Mouse (Mus musculus) intestine, embryonic 15.5 days (tissue): ENCODE data around the gene Adam33. TPM values are rescaled to one million over a fixed set of nuclear protein-coding genes. Genes with fewer than 3 reads are reported as not detected.
"Not testable (repeated sequence)": the region's sequence is repeated elsewhere in the genome, so short reads cannot be mapped to it uniquely, and the experiment has no call there.

Experiments used
- ATAC-seq: fragments of 200-750 bp; cut with Nextera tagmentation; 2 replicates; pipeline ENCODE4 v1.8.0; 2017; ENCODE audit warnings: moderate TSS enrichment, moderate library complexity
- H3K27ac ChIP-seq: fragments of 300-500 bp; sonication (generic); 2 replicates; pipeline ENCODE4 v1.5.1; 2015; ENCODE audit warnings: mild to moderate bottlenecking, inconsistent platforms
- H3K27me3 ChIP-seq: fragments of 300-500 bp; sonication (generic); replicated peaks from 2 replicates; pipeline ENCODE4 v1.6.1; 2015; ENCODE audit warnings: inconsistent platforms
- H3K36me3 ChIP-seq: fragments of 300-500 bp; sonication (generic); 2 replicates; pipeline ENCODE4 v1.6.1; 2015; ENCODE audit warnings: inconsistent platforms
- H3K4me1 ChIP-seq: fragments of 300-500 bp; sonication (generic); replicated peaks from 2 replicates; pipeline ENCODE4 v1.6.1; 2015; ENCODE audit warnings: inconsistent platforms
- H3K4me2 ChIP-seq: fragments of 300-500 bp; sonication (generic); replicated peaks from 2 replicates; pipeline ENCODE4 v1.6.1; 2015; ENCODE audit warnings: mild to moderate bottlenecking, inconsistent platforms
- H3K4me3 ChIP-seq: fragments of 300-500 bp; sonication (generic); replicated peaks from 2 replicates; pipeline ENCODE4 v1.5.1; 2015; ENCODE audit warnings: inconsistent platforms
- H3K9ac ChIP-seq: fragments of 300-500 bp; sonication (generic); 2 replicates; pipeline ENCODE4 v1.6.1; 2015; ENCODE audit warnings: inconsistent platforms
- H3K9me3 ChIP-seq: fragments of 300-500 bp; sonication (generic); 2 replicates; pipeline ENCODE4 v1.6.1; 2016; ENCODE audit warnings: inconsistent platforms
- WGBS: fragments of 180-500 bp; shearing (Covaris S2); methylation state at CpG from one replicate; pipeline ENCODE4 v1.1.7; 2015; 5-methylcytosine and 5-hydroxymethylcytosine counted together
- polyA plus RNA-seq: library from polyadenylated mRNA; unstranded; fragments of >200 nt; fragmentation: Nextera tagmentation; extraction: Ambion mirVana; gene quantifications from 2 replicates; pipeline ENCODE4 v1.2.1, GENCODE M21; 2015

The Adam33 gene
- polyA plus RNA-seq = 3.3 and 4.0 TPM in 2 replicates

- H3K9me3 ChIP-seq = no peaks in the 10 kb centered on the region
- peak; percentile 76 for ATAC-seq
- H3K4me3 ChIP-seq = peak within 1 kb of the TSS; percentile 25
- H3K4me1 ChIP-seq = peaks cover 24% of the 10 kb centered on the region
- no peak within 1 kb of the TSS for H3K9ac ChIP-seq
- no peaks in the 10 kb centered on the region for H3K36me3 ChIP-seq
- H3K4me2 ChIP-seq = peak within 1 kb of the TSS; percentile 73
- 5% methylated on average over 27 of the region's 27 CpGs for WGBS
- no peak within 1 kb of the TSS for H3K27ac ChIP-seq
- H3K27me3 ChIP-seq = peaks cover 16% of the 10 kb centered on the region
Measured at GRCm38 (mm10) chr2:131063404-131063864, at the start of gene Adam33. Adam33 (minus strand) TSS chr2:131063814.

- WGBS = 86% methylated on average over 5 of the region's 5 CpGs
- Histone ChIP-seq H3K36me3 (no peaks in the 10 kb centered on the region), H3K4me2 (no peak overlapping the region), H3K27me3 (no peaks in the 10 kb centered on the region), H3K27ac (no peak overlapping the region), H3K9ac (no peak overlapping the region), H3K4me3 (no peak overlapping the region), H3K9me3 (no peaks in the 10 kb centered on the region), H3K4me1 (no peaks in the 10 kb centered on the region)
- ATAC-seq = no peak
Measured at GRCm38 (mm10) chr2:131105989-131106388, 42.4 kb upstream of the Adam33 start.

- WGBS = 67% methylated on average over 4 of the region's 4 CpGs
- H3K4me1 ChIP-seq, H3K27ac ChIP-seq, H3K9me3 ChIP-seq, H3K9ac ChIP-seq, ATAC-seq, H3K27me3 ChIP-seq, H3K36me3 ChIP-seq, H3K4me2 ChIP-seq, H3K4me3 ChIP-seq: not testable (repeated sequence)
Measured at GRCm38 (mm10) chr2:131105061-131105460, 41.4 kb upstream of the Adam33 start.

DNA sequence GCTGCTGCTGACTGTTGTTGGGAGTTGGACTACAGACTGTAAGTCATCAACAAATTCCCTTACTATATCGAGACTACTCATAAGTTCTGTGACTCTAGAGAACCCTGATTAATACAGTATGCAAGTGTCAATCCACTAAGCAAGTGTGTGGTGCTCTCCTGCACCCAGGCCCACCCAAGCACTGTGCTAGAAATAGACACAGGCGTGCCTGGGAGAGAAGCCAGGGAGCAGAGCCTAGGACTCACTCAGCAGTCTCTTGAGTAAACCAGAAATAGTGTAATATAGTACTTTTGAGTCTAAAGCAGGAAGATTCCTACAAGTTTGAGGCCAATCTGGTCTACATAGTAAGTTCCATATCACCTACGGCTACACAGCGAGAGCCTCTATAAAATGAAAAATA is 40.4 kb upstream of the Adam33 start:
- Histone ChIP-seq H3K27ac (no peak overlapping the region), H3K9ac (no peak overlapping the region), H3K4me1 (no peaks in the 10 kb centered on the region), H3K27me3 (no peaks in the 10 kb centered on the region), H3K4me2 (no peak overlapping the region), H3K4me3 (no peak overlapping the region), H3K36me3 (no peaks in the 10 kb centered on the region), H3K9me3 (no peaks in the 10 kb centered on the region)
- ATAC-seq = no peak
- WGBS = 84% methylated on average over 4 of the region's 4 CpGs

GRCm38 (mm10) chr2:131101530-131101929 is 37.9 kb upstream of the Adam33 start:
- Histone ChIP-seq H3K27ac (no peak overlapping the region), H3K4me1 (0 out of 2 replicates have a peak, but pooled peaks cover 1% of the 10 kb centered on the region), H3K36me3 (no peaks in the 10 kb centered on the region), H3K4me2 (no peak overlapping the region), H3K27me3 (no peaks in the 10 kb centered on the region), H3K4me3 (no peak overlapping the region), H3K9me3 (no peaks in the 10 kb centered on the region), H3K9ac (no peak overlapping the region)
- no peak for ATAC-seq
- 51% methylated on average over 3 of the region's 3 CpGs for WGBS

- Histone ChIP-seq H3K27me3 (no peaks in the 10 kb centered on the region), H3K9ac (no peak overlapping the region), H3K9me3 (no peaks in the 10 kb centered on the region), H3K36me3 (no peaks in the 10 kb centered on the region), H3K4me1 (0 out of 2 replicates have a peak, but pooled peaks cover 7% of the 10 kb centered on the region), H3K27ac (no peak overlapping the region), H3K4me2 (no peak overlapping the region), H3K4me3 (no peak overlapping the region)
- ATAC-seq = no peak
- WGBS = 75% methylated on average over 4 of the region's 4 CpGs
Measured at GRCm38 (mm10) chr2:131097087-131097486, 33.5 kb upstream of the Adam33 start.

GRCm38 (mm10) chr2:131096101-131096795 is 32.6 kb upstream of the Adam33 start:
- Histone ChIP-seq H3K36me3 (no peaks in the 10 kb centered on the region), H3K4me1 (0 out of 2 replicates have a peak, but pooled peaks cover 7% of the 10 kb centered on the region), H3K9ac (0 out of 2 replicates have a peak overlapping the region, but pooled peaks have one; percentile 8), H3K9me3 (no peaks in the 10 kb centered on the region), H3K4me2 (peak overlapping the region; percentile 41), H3K27ac (peak overlapping the region; percentile 70), H3K27me3 (no peaks in the 10 kb centered on the region), H3K4me3 (no peak overlapping the region)
- peak; percentile 92 for ATAC-seq
- WGBS = 8% methylated on average over 9 of the region's 9 CpGs

GRCm38 (mm10) chr2:131094823-131095222 is 31.2 kb upstream of the Adam33 start:
- Histone ChIP-seq H3K4me1 (0 out of 2 replicates have a peak, but pooled peaks cover 7% of the 10 kb centered on the region), H3K36me3 (no peaks in the 10 kb centered on the region), H3K9me3 (no peaks in the 10 kb centered on the region), H3K4me2 (no peak overlapping the region), H3K27ac (no peak overlapping the region), H3K4me3 (no peak overlapping the region), H3K9ac (no peak overlapping the region), H3K27me3 (no peaks in the 10 kb centered on the region)
- 0% methylated on average over 1 of the region's 1 CpGs for WGBS
- peak; percentile 55; the same call in 1 of the 2 replicates for ATAC-seq

- Histone ChIP-seq H3K27ac (no peak overlapping the region), H3K9me3 (no peaks in the 10 kb centered on the region), H3K27me3 (no peaks in the 10 kb centered on the region), H3K4me3 (no peak overlapping the region), H3K4me2 (no peak overlapping the region), H3K9ac (no peak overlapping the region), H3K4me1 (0 out of 2 replicates have a peak, but pooled peaks cover 7% of the 10 kb centered on the region), H3K36me3 (no peaks in the 10 kb centered on the region)
- ATAC-seq = no peak
- 88% methylated on average over 5 of the region's 5 CpGs for WGBS
Measured at GRCm38 (mm10) chr2:131093577-131093976, 30.0 kb upstream of the Adam33 start.

DNA sequence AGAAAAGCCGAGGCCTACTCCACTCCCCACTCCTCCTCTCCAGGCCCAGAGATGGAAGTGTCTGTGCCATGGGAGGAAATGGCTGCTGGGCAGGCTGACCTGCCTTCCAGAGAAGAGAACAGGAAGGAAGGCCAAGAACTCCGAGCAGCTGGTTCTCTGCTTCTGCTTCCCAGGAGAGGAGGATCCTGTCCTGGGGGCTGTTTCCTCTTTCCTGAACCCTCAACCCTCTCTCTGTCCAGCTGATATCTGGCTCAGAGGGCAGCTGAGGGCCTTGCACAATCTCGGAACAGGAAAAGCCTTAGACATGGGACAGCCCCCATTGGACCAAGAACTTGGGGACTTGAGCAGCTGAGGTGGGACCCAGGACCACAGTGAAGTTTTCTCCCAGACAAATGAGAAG is 27.2 kb upstream of the Adam33 start:
- 73% methylated on average over 3 of the region's 3 CpGs for WGBS
- Histone ChIP-seq H3K4me3 (no peak overlapping the region), H3K4me1 (no peaks in the 10 kb centered on the region), H3K9me3 (no peaks in the 10 kb centered on the region), H3K9ac (no peak overlapping the region), H3K27ac (no peak overlapping the region), H3K36me3 (no peaks in the 10 kb centered on the region), H3K27me3 (no peaks in the 10 kb centered on the region), H3K4me2 (no peak overlapping the region)
- no peak for ATAC-seq

GRCm38 (mm10) chr2:131089634-131090033 is 26.0 kb upstream of the Adam33 start:
- no peak for ATAC-seq
- Histone ChIP-seq H3K36me3 (no peaks in the 10 kb centered on the region), H3K4me2 (no peak overlapping the region), H3K4me3 (no peak overlapping the region), H3K4me1 (no peaks in the 10 kb centered on the region), H3K9ac (no peak overlapping the region), H3K27me3 (no peaks in the 10 kb centered on the region), H3K27ac (no peak overlapping the region), H3K9me3 (no peaks in the 10 kb centered on the region)
- 88% methylated on average over 1 of the region's 1 CpGs for WGBS

DNA sequence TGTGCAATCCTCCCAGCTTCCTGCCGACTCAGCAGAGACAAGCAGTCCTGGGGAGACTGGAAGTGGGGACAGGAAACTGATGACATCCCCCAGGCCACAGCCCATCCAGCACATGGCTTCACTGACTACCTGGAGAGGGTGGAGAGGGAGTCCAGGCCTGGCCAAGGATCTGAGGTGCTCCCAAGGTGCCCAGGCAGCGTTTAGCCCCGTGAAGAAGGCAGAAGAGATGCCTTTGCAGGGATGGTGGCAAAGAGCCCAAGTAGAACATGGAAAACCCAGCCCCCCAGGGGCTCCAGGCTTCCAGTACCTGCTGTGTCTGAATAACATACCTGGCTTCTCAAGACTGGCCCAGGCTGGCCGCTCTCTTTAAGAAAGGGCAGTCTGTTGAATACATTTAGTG is 25.0 kb upstream of the Adam33 start:
- no peak for ATAC-seq
- no peaks in the 10 kb centered on the region for H3K9me3 ChIP-seq
- no peaks in the 10 kb centered on the region for H3K36me3 ChIP-seq
- H3K27ac ChIP-seq = no peak overlapping the region
- no peak overlapping the region for H3K9ac ChIP-seq
- no peaks in the 10 kb centered on the region for H3K4me1 ChIP-seq
- WGBS = 70% methylated on average over 4 of the region's 4 CpGs
- no peak overlapping the region for H3K4me3 ChIP-seq
- no peak overlapping the region for H3K4me2 ChIP-seq
- H3K27me3 ChIP-seq = no peaks in the 10 kb centered on the region
